Mouse (Mus musculus) right cerebral cortex, postnatal 10 days (tissue): ENCODE measurements around the gene Clic4.
"Not testable (repeated sequence)": the region's sequence is repeated elsewhere in the genome, so short reads cannot be mapped to it uniquely, and the experiment has no call there.

Experiments
- DNase-seq, 2 experiments: peaks; one replicate each; pipeline ENCODE4 v3.0.0; 2021; ENCODE audit warnings: low spot score in 2 of 2

Clic4 gene

GRCm38 (mm10) chr4:135190364-135190763 lies 82.2 kb downstream of the Clic4 start:
- no peak for DNase-seq

DNA sequence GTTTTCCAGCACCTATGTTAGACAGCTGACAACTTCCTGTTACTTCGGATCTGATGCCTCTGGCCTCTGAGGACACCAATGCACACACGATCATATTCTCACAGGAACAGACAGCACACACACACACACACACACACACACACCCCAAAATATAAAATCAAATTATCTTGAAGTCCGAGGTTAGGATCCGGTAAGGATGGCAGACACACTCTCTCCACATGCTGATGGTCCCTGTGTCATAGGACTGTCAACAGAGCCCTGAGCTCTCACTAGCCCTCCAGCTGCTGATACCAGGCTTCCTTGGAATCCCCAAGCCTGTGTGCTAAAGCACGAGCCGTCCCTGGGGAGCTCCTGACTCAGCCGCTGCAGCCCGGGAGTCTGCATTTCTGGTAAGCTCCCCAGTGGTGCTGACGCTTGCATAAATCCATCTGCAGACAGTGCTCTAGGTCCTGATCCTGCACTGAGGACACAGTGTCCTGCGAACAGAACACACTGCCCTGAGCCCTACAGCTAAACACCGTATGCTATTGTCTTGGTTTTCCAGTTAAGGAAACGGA lies 83.1 kb downstream of the Clic4 start:
- no peak for DNase-seq

DNA sequence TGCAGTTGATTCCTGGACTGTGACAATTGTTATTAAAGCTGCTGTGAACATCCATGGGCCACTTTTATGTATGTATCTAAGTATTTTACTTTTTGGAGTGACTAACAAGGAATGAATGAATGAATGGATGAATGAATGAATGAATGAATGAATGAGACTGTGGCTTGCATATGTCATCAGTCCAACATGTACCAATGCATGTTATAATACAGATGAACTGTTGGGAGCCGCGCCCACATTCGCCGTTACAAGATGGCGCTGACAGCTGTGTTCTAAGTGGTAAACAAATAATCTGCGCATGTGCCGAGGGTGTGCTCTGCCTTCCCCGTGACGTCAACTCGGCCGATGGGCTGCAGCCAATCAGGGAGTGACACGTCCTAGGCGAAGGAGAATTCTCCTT lies 88.3 kb downstream of the Clic4 start:
- not testable (repeated sequence) for DNase-seq

GRCm38 (mm10) chr4:135181819-135182218 lies 90.8 kb downstream of the Clic4 start:
- no peak for DNase-seq

DNA sequence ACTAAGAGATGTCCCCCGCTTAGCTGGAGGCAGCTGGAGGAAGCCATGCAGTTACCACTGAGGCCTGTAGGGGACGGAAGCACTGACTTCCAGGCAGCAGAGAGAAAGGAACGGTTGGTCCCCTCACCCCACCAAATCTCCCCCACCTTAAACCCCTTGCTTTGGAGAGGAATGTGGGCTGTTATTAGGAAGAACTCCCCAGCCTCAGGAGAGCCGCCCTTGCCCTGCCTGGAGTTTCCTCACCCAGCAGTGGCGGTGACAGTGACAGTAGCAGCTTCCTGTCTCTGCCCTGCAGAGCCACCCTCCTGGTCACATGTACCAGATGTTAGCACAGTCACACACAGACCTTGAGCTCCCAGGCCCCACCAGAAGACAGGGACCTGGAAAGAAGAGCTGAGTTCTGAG lies 93.5 kb downstream of the Clic4 start:
- DNase-seq = no peak

GRCm38 (mm10) chr4:135177568-135177967 lies 95.0 kb downstream of the Clic4 start:
- no peak for DNase-seq

DNA sequence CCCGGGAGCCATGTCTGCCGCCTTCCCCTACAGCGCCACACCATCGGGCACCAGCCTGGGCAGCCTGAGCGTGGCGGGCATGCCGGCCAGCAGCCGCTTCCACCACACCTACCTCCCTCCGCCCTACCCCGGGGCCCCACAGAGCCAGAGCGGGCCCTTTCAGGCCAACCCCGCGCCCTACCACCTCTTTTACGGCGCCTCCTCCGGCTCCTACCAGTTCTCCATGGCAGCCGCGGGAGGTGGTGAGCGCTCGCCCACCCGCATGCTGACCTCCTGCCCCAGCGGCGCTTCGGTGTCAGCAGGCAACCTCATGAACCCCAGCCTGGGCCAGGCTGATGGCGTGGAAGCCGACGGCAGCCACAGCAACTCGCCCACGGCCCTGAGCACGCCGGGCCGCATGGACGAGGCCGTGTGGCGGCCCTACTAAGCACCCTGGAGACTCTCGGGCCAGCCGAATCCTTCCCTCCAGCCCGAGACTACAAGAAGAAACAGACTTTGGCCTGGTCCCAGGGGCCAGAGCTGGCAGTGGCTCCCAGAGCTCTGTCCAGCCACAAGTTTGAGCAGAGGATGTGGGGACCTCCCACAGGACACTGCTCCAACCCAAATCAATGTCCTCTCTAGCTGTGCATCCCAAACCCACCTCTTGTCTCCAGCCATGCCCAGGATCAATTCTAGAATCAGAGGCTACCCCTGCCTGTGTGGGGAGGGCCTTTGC lies 97.1 kb downstream of the Clic4 start:
- no peak for DNase-seq

- no peak for DNase-seq
Observed at GRCm38 (mm10) chr4:135171304-135171875, 101.2 kb downstream of the Clic4 start.

- no peak for DNase-seq
Observed at GRCm38 (mm10) chr4:135169501-135169900, 103.1 kb downstream of the Clic4 start.

GRCm38 (mm10) chr4:135169096-135169495 lies 103.5 kb downstream of the Clic4 start:
- no peak for DNase-seq

DNA sequence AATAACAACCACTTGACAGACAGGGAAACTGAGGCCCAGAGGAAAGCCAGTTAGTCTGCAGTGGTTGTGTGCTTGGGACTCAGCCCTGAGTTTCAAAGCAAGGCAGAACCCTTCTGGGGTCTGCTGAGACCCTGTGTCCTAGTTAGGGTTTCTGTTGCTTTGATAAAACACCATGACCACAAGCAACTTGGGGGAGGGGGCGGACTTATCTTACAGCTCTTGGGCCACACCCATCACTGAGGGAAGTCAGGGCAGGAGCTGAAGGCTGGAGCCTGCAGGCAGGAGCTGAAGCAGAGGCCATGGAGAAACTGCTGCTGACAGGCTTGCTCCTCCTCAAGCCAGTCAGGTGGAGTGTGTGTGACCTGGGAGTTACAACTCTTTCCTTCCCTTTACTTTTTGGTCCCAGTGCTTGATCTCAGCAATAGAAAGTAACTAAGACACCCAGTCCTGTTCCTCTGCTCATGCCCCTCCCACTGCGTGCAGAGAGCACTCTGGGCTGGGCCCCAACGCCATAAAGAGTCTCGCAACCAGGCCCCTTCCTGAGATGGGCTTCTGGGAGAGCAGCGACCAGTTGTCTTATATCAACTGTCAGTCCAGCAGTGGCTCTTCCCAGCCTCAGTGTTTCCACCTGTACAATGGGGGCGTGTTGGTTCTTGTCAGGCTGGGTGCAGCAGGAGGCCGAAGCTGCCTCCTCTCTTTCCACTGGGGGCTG lies 104.6 kb downstream of the Clic4 start:
- DNase-seq = no peak

DNA sequence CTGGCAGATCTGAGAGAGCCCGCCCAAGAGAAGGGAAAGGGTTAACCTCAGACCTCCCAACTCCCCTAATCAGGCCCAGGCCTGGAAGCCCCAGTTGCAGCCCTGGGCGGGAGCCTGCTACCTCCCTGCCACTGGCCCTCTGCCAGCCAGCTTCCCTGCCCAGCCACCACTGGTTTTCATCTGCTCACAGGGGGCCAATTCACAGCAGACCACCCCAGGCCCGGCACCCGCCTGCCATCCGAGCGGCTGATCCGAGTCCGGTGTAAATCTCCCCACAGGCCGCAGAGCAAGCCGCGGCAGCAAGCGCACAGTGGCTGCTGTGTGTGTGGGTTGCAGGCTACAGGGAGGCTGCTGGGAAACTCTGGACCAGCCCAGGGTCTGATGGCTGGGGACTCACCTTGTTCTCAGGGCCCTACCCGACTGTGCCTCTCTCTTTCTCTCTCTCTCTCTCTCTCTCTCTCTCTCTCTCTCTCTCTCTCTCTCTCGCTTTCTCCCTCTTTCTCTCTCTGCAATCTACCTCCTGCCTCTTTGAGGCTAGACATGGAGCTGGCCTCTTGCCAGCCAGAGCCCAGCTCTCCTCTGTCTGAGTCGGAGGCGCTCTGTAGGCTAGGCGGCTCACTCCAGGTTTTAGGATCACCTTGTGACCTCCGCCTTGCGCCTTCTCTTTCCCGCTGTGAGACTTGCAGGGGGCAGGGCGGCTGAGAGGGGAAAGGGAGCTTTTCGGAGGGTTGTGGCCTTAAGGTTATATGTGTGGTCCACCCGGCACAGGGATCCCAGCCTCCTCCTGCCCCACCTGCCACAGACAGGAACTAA lies 106.0 kb downstream of the Clic4 start:
- no peak for DNase-seq

DNA sequence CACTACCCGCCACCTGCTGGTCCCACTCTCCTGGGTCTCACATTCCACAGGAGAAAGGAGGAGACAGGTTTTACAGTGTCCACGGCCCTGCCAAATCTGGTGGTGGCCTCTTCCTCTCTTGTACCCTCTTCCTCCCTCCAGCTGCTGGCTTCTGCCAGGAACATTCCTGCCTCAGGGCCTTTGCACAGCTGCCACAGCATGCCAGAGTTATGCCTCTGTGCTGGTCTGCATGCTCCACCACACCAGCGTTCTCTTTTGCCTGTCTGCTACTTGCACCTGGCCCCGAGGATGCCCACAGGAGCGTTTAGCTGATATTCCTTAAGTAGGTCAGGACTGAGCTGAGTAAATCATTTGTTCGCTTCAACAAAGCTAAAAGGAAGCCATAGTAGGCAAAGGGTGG lies 106.9 kb downstream of the Clic4 start:
- DNase-seq = no peak
